Mouse (Mus musculus) neural tube, embryonic 12.5 days (tissue): ENCODE measurements at regions not wholly inside any gene's neighbourhood (a gene's known extent, or its start where the extent isn't known, plus 50 kb on each side); places are given as distances from the start of the nearest gene placed in this dataset.

ENCODE experiments used
- ATAC-seq: fragments of 200-750 bp; cut with Nextera tagmentation; 2 replicates; pipeline ENCODE4 v1.8.0; 2017; ENCODE audit warnings: low read depth, mild to moderate bottlenecking, moderate TSS enrichment, moderate library complexity; ENCODE audit not compliant: low FRiP score
- H3K27ac ChIP-seq: fragments of 300-500 bp; sonication (generic); 2 replicates; pipeline ENCODE4 v1.5.1; 2016
- H3K27me3 ChIP-seq: fragments of 300-500 bp; sonication (generic); replicated peaks from 2 replicates; pipeline ENCODE4 v1.6.1; 2016; ENCODE audit warnings: mild to moderate bottlenecking
- H3K36me3 ChIP-seq: fragments of 300-500 bp; sonication (generic); 2 replicates; pipeline ENCODE4 v1.6.1; 2016; ENCODE audit warnings: mild to moderate bottlenecking
- H3K4me1 ChIP-seq: fragments of 300-500 bp; sonication (generic); 2 replicates; pipeline ENCODE4 v1.6.1; 2016
- H3K4me2 ChIP-seq: fragments of 300-500 bp; sonication (generic); replicated peaks from 2 replicates; pipeline ENCODE4 v1.6.1; 2016; ENCODE audit warnings: mild to moderate bottlenecking
- H3K4me3 ChIP-seq: fragments of 300-500 bp; sonication (generic); 2 replicates; pipeline ENCODE4 v1.5.1; 2016
- H3K9ac ChIP-seq: fragments of 300-500 bp; sonication (generic); 2 replicates; pipeline ENCODE4 v1.6.1; 2016; ENCODE audit warnings: mild to moderate bottlenecking
- H3K9me3 ChIP-seq: fragments of 300-500 bp; sonication (generic); 2 replicates; pipeline ENCODE4 v1.6.1; 2016; ENCODE audit warnings: mild to moderate bottlenecking
- WGBS: fragments of 180-500 bp; shearing (Covaris S2); methylation state at CpG from one replicate; pipeline ENCODE4 v1.1.7; 2016; 5-methylcytosine and 5-hydroxymethylcytosine counted together

DNA sequence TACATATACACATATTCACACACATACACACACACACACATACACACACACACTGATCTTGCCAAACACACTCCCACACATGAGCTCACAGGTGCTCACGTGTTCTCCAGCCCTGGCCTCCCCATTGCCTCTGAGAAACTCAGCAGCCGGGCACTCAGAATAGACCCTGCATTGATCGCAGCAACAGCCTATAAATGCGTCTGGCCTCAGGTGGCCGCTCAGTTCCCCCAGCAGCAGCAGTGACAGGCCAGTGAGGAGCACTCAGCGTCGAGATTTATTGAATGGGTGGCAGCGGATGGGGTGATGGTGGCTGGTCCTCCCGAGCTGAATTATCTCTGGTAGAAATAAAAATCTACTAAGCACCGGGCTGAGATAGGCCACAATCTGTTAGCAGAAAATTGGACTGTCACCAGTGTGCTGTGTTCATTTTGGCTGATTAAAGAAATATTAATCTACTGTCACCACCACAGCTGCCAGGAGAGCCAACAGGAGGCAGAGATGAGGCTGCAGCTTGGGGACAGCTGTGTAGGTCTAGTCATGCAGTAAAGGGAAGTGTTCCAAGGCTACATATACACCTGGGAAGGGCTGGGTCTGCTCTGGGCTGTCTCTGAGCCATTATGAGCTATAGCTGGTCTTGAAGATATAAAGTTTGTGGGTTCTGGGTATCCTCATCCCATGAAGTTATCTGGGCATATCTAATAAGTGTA, 80.4 kb upstream of the Ttc34 start:
- 0 out of 2 replicates have a peak, but pooled peaks cover 8% of the 10 kb centered on the region for H3K4me1 ChIP-seq
- no peak overlapping the region for H3K4me3 ChIP-seq
- no peaks in the 10 kb centered on the region for H3K36me3 ChIP-seq
- H3K9ac ChIP-seq, result no peak overlapping the region
- no peak overlapping the region for H3K4me2 ChIP-seq
- no peaks in the 10 kb centered on the region; the same call in 1 of the 2 replicates for H3K27me3 ChIP-seq
- peak; percentile 41; the same call in 1 of the 2 replicates for ATAC-seq
- no peaks in the 10 kb centered on the region for H3K9me3 ChIP-seq
- H3K27ac ChIP-seq, result no peak overlapping the region
- WGBS, result 52% methylated on average over 10 of the region's 10 CpGs

DNA sequence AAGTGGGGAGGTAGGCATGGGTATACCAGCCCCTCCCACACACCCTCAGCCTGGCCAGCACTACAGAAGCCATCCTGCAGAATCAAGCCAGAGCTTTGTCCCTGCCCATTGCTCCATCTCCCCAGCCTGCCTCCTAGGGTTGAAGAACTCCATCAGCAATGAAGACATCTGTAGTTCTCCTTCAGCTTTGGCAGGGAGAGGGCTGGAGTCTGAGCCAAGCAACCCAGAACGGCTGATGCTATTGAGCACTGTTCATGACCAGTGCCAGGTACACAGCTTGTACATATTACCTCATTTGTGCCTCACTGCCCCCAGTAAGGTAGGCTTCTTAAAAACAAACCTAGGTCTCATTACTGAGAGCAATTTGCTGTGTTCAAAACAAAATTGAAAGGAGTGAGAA, 77.4 kb upstream of the Ttc34 start:
- H3K36me3 ChIP-seq, result no peaks in the 10 kb centered on the region
- no peaks in the 10 kb centered on the region for H3K9me3 ChIP-seq
- no peak overlapping the region for H3K4me3 ChIP-seq
- WGBS, result 89% methylated on average over 1 of the region's 1 CpGs
- H3K27me3 ChIP-seq, result no peaks in the 10 kb centered on the region; the same call in 1 of the 2 replicates
- no peak overlapping the region for H3K9ac ChIP-seq
- ATAC-seq, result no peak
- 0 out of 2 replicates have a peak, but pooled peaks cover 8% of the 10 kb centered on the region for H3K4me1 ChIP-seq
- H3K27ac ChIP-seq, result no peak overlapping the region
- H3K4me2 ChIP-seq, result no peak overlapping the region

DNA sequence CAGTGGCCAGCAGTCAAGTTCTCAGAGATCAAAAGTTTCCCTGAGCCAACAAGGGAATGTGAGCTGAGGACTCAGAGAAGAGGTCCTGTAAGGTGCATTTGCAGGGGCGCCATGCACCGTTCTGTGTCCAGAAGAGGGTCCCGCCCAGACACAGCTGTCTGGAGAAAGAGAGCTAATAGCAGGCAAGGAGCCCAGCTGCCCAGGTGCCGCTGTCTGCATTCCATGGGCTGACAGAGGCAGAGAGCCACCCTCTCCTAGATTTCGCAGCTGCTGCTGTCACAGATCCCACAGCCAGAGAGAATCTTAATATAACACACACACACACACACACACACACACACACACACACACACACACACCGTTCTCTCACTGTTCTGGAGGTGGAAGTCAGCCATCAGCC, 73.0 kb upstream of the Ttc34 start:
- 81% methylated on average over 6 of the region's 6 CpGs for WGBS
- no peak overlapping the region for H3K27ac ChIP-seq
- no peak overlapping the region for H3K9ac ChIP-seq
- H3K4me3 ChIP-seq, result no peak overlapping the region
- ATAC-seq, result no peak
- no peaks in the 10 kb centered on the region; the same call in 1 of the 2 replicates for H3K27me3 ChIP-seq
- no peaks in the 10 kb centered on the region for H3K36me3 ChIP-seq
- 0 out of 2 replicates have a peak, but pooled peaks cover 8% of the 10 kb centered on the region for H3K4me1 ChIP-seq
- no peaks in the 10 kb centered on the region for H3K9me3 ChIP-seq
- H3K4me2 ChIP-seq, result no peak overlapping the region

- ATAC-seq, result no peak
- no peak overlapping the region for H3K4me3 ChIP-seq
- H3K27ac ChIP-seq, result no peak overlapping the region
- no peaks in the 10 kb centered on the region for H3K9me3 ChIP-seq
- no peaks in the 10 kb centered on the region for H3K36me3 ChIP-seq
- H3K9ac ChIP-seq, result no peak overlapping the region
- WGBS, result 64% methylated on average over 2 of the region's 2 CpGs
- peaks cover 7% of the 10 kb centered on the region for H3K27me3 ChIP-seq
- peaks cover 7% of the 10 kb centered on the region; the same call in 1 of the 2 replicates for H3K4me1 ChIP-seq
- no peak overlapping the region for H3K4me2 ChIP-seq
Observed at GRCm38 (mm10) chr4:154766158-154766557, 71.1 kb upstream of the Ttc34 start.

- WGBS, result 36% methylated on average over 25 of the region's 25 CpGs
- Histone ChIP-seq H3K4me2 (no peak overlapping the region), H3K9ac (no peak overlapping the region), H3K36me3 (no peaks in the 10 kb centered on the region), H3K27me3 (peaks cover 8% of the 10 kb centered on the region; the same call in 1 of the 2 replicates), H3K9me3 (no peaks in the 10 kb centered on the region), H3K4me3 (no peak overlapping the region), H3K4me1 (peaks cover 12% of the 10 kb centered on the region), H3K27ac (no peak overlapping the region)
- ATAC-seq, result no peak
Observed at GRCm38 (mm10) chr4:154771330-154772076, 65.8 kb upstream of the Ttc34 start.

DNA sequence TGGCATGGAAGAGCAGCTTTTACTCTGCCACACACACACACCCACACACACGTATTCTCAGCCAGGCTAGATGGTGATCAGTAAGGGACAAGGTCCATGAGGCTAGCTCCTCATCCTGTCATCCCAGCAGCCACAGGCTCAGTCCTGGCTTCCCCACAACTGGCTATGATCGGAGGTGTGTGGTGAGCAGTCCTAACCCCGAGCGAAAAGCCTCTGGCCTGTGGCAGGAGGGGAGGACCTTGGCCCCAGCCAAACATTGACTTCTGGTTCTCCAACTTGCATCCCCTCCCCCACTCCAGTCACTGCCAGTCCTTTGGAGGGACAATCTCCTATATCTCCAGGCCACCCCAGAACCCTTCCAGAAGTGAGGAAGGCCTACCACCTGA, 65.2 kb upstream of the Ttc34 start:
- Histone ChIP-seq H3K36me3 (no peaks in the 10 kb centered on the region), H3K27me3 (peaks cover 8% of the 10 kb centered on the region; the same call in 1 of the 2 replicates), H3K27ac (no peak overlapping the region), H3K9ac (no peak overlapping the region), H3K4me3 (no peak overlapping the region), H3K9me3 (no peaks in the 10 kb centered on the region), H3K4me1 (peaks cover 12% of the 10 kb centered on the region), H3K4me2 (no peak overlapping the region)
- 80% methylated on average over 4 of the region's 4 CpGs for WGBS
- no peak for ATAC-seq

GRCm38 (mm10) chr4:154773830-154774229, 63.4 kb upstream of the Ttc34 start:
- Histone ChIP-seq H3K9ac (no peak overlapping the region), H3K27me3 (peaks cover 8% of the 10 kb centered on the region; the same call in 1 of the 2 replicates)
- ATAC-seq, result no peak

DNA sequence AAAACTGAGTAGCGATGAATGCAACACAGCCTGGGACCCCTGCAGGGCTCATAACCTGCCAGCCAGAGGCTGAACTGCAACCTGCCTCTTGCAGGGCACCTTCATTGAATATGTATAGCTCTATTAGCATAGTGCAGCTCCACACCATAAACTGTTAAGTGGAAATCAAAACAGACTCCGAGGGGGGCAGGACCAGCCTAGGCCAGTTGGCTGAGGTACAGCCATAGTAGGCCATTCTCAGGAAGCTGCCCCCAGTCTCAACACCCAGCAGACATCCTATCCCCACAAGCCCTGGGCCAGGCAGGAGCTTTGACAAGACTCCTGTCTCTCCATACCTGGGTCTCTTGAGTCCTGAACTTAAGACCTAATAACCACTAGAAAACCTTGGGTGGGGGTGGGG, 62.9 kb upstream of the Ttc34 start:
- 30% methylated on average over 2 of the region's 2 CpGs for WGBS
- H3K27ac ChIP-seq, result no peak overlapping the region
- no peaks in the 10 kb centered on the region for H3K36me3 ChIP-seq
- no peak overlapping the region for H3K4me2 ChIP-seq
- H3K4me1 ChIP-seq, result peaks cover 12% of the 10 kb centered on the region
- no peak overlapping the region for H3K9ac ChIP-seq
- H3K9me3 ChIP-seq, result no peaks in the 10 kb centered on the region
- ATAC-seq, result no peak
- no peak overlapping the region for H3K4me3 ChIP-seq
- peaks cover 8% of the 10 kb centered on the region; the same call in 1 of the 2 replicates for H3K27me3 ChIP-seq

More at GRCm38 (mm10) chr4:154773830-154774229, 63.4 kb upstream of the Ttc34 start:
- Histone ChIP-seq H3K4me1 (peaks cover 12% of the 10 kb centered on the region), H3K27ac (no peak overlapping the region), H3K4me2 (no peak overlapping the region), H3K4me3 (no peak overlapping the region), H3K36me3 (no peaks in the 10 kb centered on the region), H3K9me3 (no peaks in the 10 kb centered on the region)
- 84% methylated on average over 3 of the region's 3 CpGs for WGBS

DNA sequence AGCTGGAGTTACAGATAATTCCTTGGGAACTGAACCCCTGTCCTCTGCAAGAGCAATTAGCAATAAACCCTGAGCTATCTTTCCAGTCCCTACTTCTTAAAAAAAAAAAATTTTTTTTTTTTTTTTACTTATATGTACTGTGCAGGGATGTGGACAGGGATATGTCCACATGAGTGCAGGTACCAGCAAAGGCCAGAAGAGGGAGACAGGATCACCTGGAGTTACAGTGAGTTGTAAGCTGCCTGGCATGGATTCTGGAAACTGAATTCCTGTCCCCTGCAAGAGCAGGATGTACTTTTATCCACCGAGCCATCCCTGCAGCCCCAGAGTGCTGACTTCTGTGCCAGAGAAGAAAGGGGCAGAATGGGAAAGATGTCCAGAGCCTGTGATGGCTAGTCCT, 58.4 kb upstream of the Ttc34 start:
- Histone ChIP-seq H3K4me2 (no peak overlapping the region), H3K27me3 (no peaks in the 10 kb centered on the region), H3K4me3 (no peak overlapping the region), H3K9ac (no peak overlapping the region), H3K9me3 (no peaks in the 10 kb centered on the region), H3K4me1 (peaks cover 30% of the 10 kb centered on the region), H3K27ac (no peak overlapping the region), H3K36me3 (no peaks in the 10 kb centered on the region)
- WGBS, result 92% methylated on average over 1 of the region's 1 CpGs
- no peak for ATAC-seq

- peaks cover 31% of the 10 kb centered on the region for H3K4me1 ChIP-seq
- no peaks in the 10 kb centered on the region for H3K36me3 ChIP-seq
- H3K27me3 ChIP-seq, result no peaks in the 10 kb centered on the region
- peak overlapping the region; percentile 29 for H3K4me2 ChIP-seq
- H3K4me3 ChIP-seq, result no peak overlapping the region
- H3K9ac ChIP-seq, result no peak overlapping the region
- no peaks in the 10 kb centered on the region for H3K9me3 ChIP-seq
- H3K27ac ChIP-seq, result peak overlapping the region; percentile 7; the same call in 1 of the 2 replicates
- 5% methylated on average over 11 of the region's 11 CpGs for WGBS
- peak; percentile 81 for ATAC-seq
Observed at GRCm38 (mm10) chr4:154781391-154781790, 55.9 kb upstream of the Ttc34 start.

DNA sequence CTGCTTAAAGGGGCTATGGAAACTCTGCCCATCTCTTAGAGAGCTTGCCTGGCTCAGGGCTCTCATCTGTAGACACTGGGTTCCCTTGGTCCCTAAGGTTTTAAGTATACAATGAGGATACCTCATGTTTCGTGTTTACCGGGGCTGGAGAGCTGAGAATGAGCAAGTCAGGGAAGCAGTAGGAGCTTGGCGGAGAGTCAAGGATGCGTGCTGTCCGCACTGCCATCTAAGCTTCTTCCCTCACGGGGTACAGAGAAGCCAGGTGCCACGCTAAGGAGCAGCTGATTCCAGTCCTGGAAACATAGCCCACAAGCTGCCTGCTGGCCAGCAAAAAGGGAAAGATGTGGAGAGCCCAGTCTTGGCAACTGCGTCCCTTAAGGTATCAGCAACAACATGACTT, 55.0 kb upstream of the Ttc34 start:
- Histone ChIP-seq H3K36me3 (no peaks in the 10 kb centered on the region), H3K9ac (no peak overlapping the region), H3K27me3 (no peaks in the 10 kb centered on the region), H3K4me2 (no peak overlapping the region), H3K9me3 (no peaks in the 10 kb centered on the region), H3K27ac (no peak overlapping the region), H3K4me3 (no peak overlapping the region), H3K4me1 (peaks cover 31% of the 10 kb centered on the region)
- no peak for ATAC-seq
- WGBS, result 87% methylated on average over 8 of the region's 8 CpGs

DNA sequence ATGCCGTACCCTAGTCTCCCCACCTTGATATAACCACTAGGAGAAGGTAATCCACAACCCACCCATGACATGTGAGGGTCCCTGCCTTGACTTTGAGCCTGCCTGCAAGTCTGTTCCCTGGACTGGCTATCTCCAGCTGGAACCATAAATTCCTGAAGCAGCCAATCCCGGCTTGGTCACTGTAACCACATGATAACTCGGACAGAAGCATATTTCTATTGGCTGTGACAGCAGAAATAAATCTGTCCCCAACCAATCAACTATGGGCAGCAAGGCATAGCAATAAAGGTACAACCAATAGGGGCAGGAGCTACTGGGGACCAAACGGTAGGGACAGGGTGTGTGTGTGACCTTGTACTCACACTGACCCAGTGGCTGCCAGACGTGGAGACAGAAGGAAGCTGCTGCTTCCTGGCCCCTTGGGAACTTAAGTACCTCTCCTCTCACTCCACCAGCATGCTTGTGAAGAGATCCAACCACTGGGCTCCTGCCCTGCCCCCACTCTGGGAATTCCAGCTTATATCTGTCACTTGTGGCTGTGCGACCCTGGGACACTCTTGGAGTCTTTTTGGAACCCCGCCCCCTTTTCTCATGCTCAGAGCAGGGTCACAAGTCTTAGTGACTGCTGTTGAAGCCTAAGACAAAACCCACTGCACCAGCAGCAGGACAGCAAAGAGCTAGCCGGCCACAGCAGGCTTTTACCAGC, 51.8 kb upstream of the Ttc34 start:
- ATAC-seq, result no peak
- H3K27ac ChIP-seq, result no peak overlapping the region
- WGBS, result 55% methylated on average over 8 of the region's 8 CpGs

More for the DNA sequence above, 51.8 kb upstream of the Ttc34 start:
- Histone ChIP-seq H3K27me3 (peaks cover 8% of the 10 kb centered on the region; the same call in 1 of the 2 replicates), H3K9ac (no peak overlapping the region), H3K4me3 (no peak overlapping the region), H3K36me3 (no peaks in the 10 kb centered on the region), H3K9me3 (no peaks in the 10 kb centered on the region), H3K4me2 (no peak overlapping the region), H3K4me1 (peaks cover 27% of the 10 kb centered on the region)
